10 mouse cellular contexts compared by ENCODE assay signal in genomic region chr16:12154476-12154875, GRCm38 (mm10).
A peak's percentile ranks its signal among the peaks of the same experiment; 100 is the strongest.
DNase-seq lines count a peak whose midpoint lies in the region; ATAC-seq and TF ChIP-seq lines count a peak whose summit lies in the region.
"Had no signal": no experiment of that assay in that cellular context is flagged by ENCODE, and none has a peak within 500 bp of the region (broad histone marks: within the 10 kb centered on the region; RNA-seq: fewer than 3 reads in every experiment).

No protein-coding gene starts in this region.

- ATAC-seq in monocyte, adult 5-6 weeks (replicated peaks; ENCODE audit: insufficient number of reproducible peaks, low FRiP score, low TSS enrichment, poor library complexity, severe bottlenecking): no peak

- peak; percentile 4 to 13 for DNase-seq in heart, postnatal 10 days
- no peak for DNase-seq in heart, adult 8-10 months (ENCODE audit: low spot score)
- DNase-seq in brain, embryonic 14.5 days (ENCODE audit: low read depth): peak; percentile 86
- peak; percentile 10 to 28 for DNase-seq in cerebellum, postnatal 36 days
- DNase-seq in left cerebral cortex, adult 2 months (ENCODE audit: extremely low spot score in 1 of 2, low spot score in 2 of 2): peak; percentile 26 to 35
- no peak for DNase-seq in thymus, postnatal 10 days (ENCODE audit: low spot score in 2 of 2)
- DNase-seq in testis, postnatal 14 days (ENCODE audit: low spot score): no peak

- H3K27ac ChIP-seq in left cerebral cortex, adult 2 months: no peak overlapping the region
- H3K27ac ChIP-seq: kidney, postnatal 0 days; macrophage had no signal

- no peak overlapping the region for H3K4me3 ChIP-seq in left cerebral cortex, adult 2 months

- intact Hi-C loops in heart, postnatal 10 days (cut with DNase I): no loop called here
- intact Hi-C loops in left cerebral cortex, adult 2 months (cut with DNase I): no loop called here

- no peak for TF ChIP-seq CTCF in brain, embryonic 14.5 days (IDR thresholded peaks at IDR 0.05; ENCODE audit: borderline replicate concordance, extremely low read depth, insufficient read depth, insufficient read length)
- no peak for TF ChIP-seq CTCF in left cerebral cortex, adult 2 months (IDR thresholded peaks at IDR 0.05)

- no peak for TF ChIP-seq POLR2A in brain, embryonic 14.5 days (IDR thresholded peaks at IDR 0.05; ENCODE audit: borderline replicate concordance, extremely low read depth, insufficient read depth, insufficient read length, poor library complexity, severe bottlenecking)

Comparison
In these comparisons a context has a peak if more than half of its experiments do, and no peak if none do; other contexts are left out.
1. DNase-seq: peak in heart, postnatal 10 days (2 of 2), brain, embryonic 14.5 days (single experiment), cerebellum, postnatal 36 days (2 of 2) and left cerebral cortex, adult 2 months (2 of 2); none in heart, adult 8-10 months (single experiment), thymus, postnatal 10 days (0 of 2) and testis, postnatal 14 days (single experiment).